Mouse (Mus musculus) midbrain, embryonic 16.5 days (tissue): ENCODE measurements at regions not wholly inside any gene's neighbourhood (a gene's known extent, or its start where the extent isn't known, plus 50 kb on each side); places are given as distances from the start of the nearest gene placed in this dataset.
A peak's percentile ranks its signal among the peaks of the same experiment; 100 is the strongest.

Experiments
- ATAC-seq: fragments of 200-750 bp; cut with Nextera tagmentation; 2 replicates; pipeline ENCODE4 v1.8.0; 2017; ENCODE audit warnings: moderate TSS enrichment
- H3K27ac ChIP-seq: fragments of 300-500 bp; sonication (generic); 2 replicates; pipeline ENCODE4 v1.5.1; 2014; ENCODE audit warnings: mild to moderate bottlenecking, low read length, mixed read lengths
- H3K27me3 ChIP-seq: fragments of 300-500 bp; sonication (generic); 2 replicates; pipeline ENCODE4 v1.6.1; 2014; ENCODE audit warnings: low read depth, low read length, mixed read lengths; ENCODE audit not compliant: control insufficient read depth, insufficient read depth
- H3K36me3 ChIP-seq: fragments of 300-500 bp; sonication (generic); 2 replicates; pipeline ENCODE4 v1.6.1; 2014; ENCODE audit warnings: mild to moderate bottlenecking, low read length, moderate library complexity, mixed read lengths; ENCODE audit not compliant: control insufficient read depth, insufficient read depth
- H3K4me1 ChIP-seq: fragments of 300-500 bp; sonication (generic); 2 replicates; pipeline ENCODE4 v1.6.1; 2014; ENCODE audit warnings: mild to moderate bottlenecking, low read length, mixed read lengths; ENCODE audit not compliant: control insufficient read depth, insufficient read depth
- H3K4me2 ChIP-seq: fragments of 300-500 bp; sonication (generic); 2 replicates; pipeline ENCODE4 v1.6.1; 2014; ENCODE audit warnings: mild to moderate bottlenecking, low read length, mixed read lengths
- H3K4me3 ChIP-seq: fragments of 300-500 bp; sonication (generic); 2 replicates; pipeline ENCODE4 v1.5.1; 2014; ENCODE audit warnings: low read depth, mild to moderate bottlenecking, low read length, moderate library complexity, mixed read lengths
- H3K9ac ChIP-seq: fragments of 300-500 bp; sonication (generic); 2 replicates; pipeline ENCODE4 v1.6.1; 2014; ENCODE audit warnings: low read depth, low read length, mixed read lengths
- H3K9me3 ChIP-seq: fragments of 300-500 bp; sonication (generic); replicated peaks from 2 replicates; pipeline ENCODE4 v1.6.1; 2014; ENCODE audit warnings: mild to moderate bottlenecking, low read length, mixed read lengths; ENCODE audit not compliant: control insufficient read depth, poor library complexity, severe bottlenecking
- WGBS: fragments of 180-500 bp; shearing (Covaris S2); extraction: QIAGEN DNeasy Blood & Tissue Kit; methylation state at CpG from one replicate; pipeline ENCODE4 v1.1.7; 2014; 5-methylcytosine and 5-hydroxymethylcytosine counted together

DNA sequence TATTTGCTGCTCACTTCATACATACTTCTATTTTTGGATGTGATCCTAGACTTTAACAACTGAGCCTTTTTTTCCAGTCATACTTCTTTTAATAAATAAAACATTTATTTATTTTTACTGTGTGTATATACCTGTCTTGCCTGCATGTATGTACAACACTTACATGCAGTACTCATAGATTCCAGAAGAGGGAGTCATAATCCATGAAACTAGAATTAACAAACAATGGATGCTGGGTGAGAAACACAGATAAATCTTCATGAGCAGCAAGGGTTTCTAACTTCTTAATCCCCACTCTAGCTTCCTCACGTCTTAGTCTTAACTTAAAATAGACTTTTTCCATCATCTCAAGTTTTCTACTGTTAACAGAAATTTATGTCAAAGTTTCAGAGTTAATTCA, 1253.7 kb upstream of the Nr2f1 start:
- Histone ChIP-seq H3K27ac (no peak overlapping the region), H3K4me3 (no peak overlapping the region), H3K36me3 (no peaks in the 10 kb centered on the region), H3K9ac (no peak overlapping the region), H3K4me2 (no peak overlapping the region), H3K27me3 (no peaks in the 10 kb centered on the region), H3K9me3 (no peaks in the 10 kb centered on the region), H3K4me1 (no peaks in the 10 kb centered on the region)
- no peak for ATAC-seq
- WGBS: 66% methylated on average over 1 of the region's 1 CpGs

DNA sequence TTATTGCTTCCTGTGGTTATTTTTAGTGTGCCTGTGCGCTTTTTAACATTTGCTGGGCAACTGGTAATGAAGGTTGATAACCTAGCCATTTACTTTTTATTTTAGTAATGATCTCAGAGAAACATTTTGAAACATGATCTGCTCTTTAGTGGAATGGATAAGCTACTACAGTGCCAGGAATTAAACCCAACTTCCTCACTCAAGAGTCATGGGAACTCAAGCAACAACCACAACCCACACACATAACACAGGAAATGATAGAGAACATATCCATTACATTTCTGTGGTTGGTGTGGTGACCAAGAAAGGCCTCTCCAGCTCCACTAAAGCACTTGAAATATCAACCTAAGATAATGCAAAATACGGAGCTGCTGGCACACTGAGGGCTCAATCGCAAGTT, 1243.6 kb upstream of the Nr2f1 start:
- Histone ChIP-seq H3K4me2 (no peak overlapping the region), H3K4me1 (no peaks in the 10 kb centered on the region), H3K36me3 (no peaks in the 10 kb centered on the region), H3K27ac (no peak overlapping the region), H3K9me3 (no peaks in the 10 kb centered on the region), H3K9ac (no peak overlapping the region), H3K27me3 (no peaks in the 10 kb centered on the region), H3K4me3 (no peak overlapping the region)
- 94% methylated on average over 3 of the region's 3 CpGs for WGBS
- no peak for ATAC-seq

DNA sequence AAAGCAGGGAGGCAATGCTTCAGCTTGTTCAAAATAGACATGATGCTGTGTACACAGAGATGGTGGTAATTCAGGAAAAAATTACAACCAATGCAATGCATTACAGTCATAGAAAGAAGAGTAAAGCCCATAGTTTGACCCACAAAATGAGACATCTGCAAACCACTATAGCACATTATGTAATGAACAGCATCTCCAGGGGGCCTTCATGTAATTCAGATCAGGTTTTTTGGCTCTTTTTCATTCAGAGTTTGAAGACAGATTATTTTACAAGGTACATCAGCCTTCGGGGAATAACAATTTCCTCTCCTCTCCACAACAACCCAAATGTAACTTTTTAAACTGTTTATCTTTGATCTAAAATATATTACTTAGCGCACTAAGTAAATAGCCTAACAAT, 1243.1 kb upstream of the Nr2f1 start:
- Histone ChIP-seq H3K36me3 (no peaks in the 10 kb centered on the region), H3K27ac (no peak overlapping the region), H3K9ac (no peak overlapping the region), H3K4me3 (no peak overlapping the region), H3K4me1 (no peaks in the 10 kb centered on the region), H3K4me2 (no peak overlapping the region), H3K9me3 (no peaks in the 10 kb centered on the region), H3K27me3 (no peaks in the 10 kb centered on the region)
- 81% methylated on average over 2 of the region's 2 CpGs for WGBS
- no peak for ATAC-seq

DNA sequence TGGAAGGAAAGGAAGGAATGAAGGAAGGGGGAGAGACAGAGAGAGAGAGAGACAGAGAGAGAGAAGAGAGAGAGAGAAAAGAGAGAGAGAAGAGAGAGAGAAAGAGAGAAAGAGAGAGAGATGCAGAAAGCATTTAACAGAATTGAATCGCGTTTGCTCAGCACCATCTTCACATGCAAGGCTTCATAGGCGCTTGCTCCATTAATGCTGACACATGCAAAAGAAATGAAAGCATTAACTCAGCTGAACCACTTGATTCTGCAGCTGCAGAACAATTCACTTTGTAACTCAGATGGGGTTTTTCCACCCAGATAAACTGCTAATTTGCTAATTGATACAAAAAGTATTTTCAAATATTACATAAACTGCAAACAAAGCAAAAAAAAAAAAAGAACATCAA, 1231.9 kb upstream of the Nr2f1 start:
- no peak for ATAC-seq
- Histone ChIP-seq H3K27me3 (no peaks in the 10 kb centered on the region), H3K36me3 (no peaks in the 10 kb centered on the region), H3K4me1 (0 out of 2 replicates have a peak, but pooled peaks cover 3% of the 10 kb centered on the region), H3K27ac (no peak overlapping the region), H3K4me2 (no peak overlapping the region), H3K9me3 (no peaks in the 10 kb centered on the region), H3K9ac (no peak overlapping the region), H3K4me3 (no peak overlapping the region)
- 27% methylated on average over 3 of the region's 3 CpGs for WGBS

DNA sequence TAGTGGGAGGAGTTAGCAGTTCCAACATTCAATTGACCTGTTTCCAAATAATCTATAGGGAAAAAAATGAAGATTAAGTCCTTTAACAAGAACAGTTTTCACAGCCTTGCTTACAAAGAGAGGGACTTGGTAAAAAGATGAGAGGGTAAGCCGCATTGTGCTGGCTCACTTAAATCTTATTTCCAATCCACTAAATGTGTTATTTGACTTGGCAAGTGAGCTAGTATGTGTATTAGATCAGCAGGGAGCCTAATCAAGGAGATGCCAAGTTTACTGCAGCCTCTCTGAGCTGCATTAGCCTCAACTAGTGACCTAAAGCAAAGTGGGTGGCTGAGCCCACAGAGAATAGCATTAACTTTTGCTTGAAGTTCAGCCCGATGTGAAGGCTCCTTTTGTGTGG, 1231.4 kb upstream of the Nr2f1 start:
- 0 out of 2 replicates have a peak, but pooled peaks have one; percentile 28 for ATAC-seq
- Histone ChIP-seq H3K27ac (no peak overlapping the region), H3K4me1 (0 out of 2 replicates have a peak, but pooled peaks cover 3% of the 10 kb centered on the region), H3K9ac (no peak overlapping the region), H3K4me2 (no peak overlapping the region), H3K4me3 (no peak overlapping the region), H3K9me3 (no peaks in the 10 kb centered on the region), H3K27me3 (no peaks in the 10 kb centered on the region), H3K36me3 (no peaks in the 10 kb centered on the region)
- 9% methylated on average over 2 of the region's 2 CpGs for WGBS

DNA sequence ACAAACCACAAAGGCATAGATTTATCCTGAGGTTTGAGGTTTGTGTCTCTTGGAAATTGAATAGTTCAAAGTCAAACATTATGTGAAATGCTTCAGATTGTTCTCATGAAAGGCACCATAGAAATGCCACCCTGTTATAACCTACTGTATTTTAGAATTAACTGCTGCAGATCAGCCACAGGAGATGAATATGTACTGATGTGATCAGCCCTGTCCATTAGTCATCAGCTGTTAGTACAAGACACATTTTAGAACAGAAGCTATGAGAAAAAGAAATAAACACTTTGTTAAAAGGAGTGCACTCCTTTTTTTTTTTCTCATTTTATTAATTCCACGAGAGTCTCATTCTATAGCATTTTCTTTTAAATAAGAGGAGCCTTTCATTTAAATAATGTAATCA, 1231.0 kb upstream of the Nr2f1 start:
- Histone ChIP-seq H3K4me1 (0 out of 2 replicates have a peak, but pooled peaks cover 3% of the 10 kb centered on the region), H3K4me2 (no peak overlapping the region), H3K36me3 (no peaks in the 10 kb centered on the region), H3K9me3 (no peaks in the 10 kb centered on the region), H3K4me3 (no peak overlapping the region), H3K27me3 (no peaks in the 10 kb centered on the region), H3K9ac (no peak overlapping the region), H3K27ac (no peak overlapping the region)
- ATAC-seq: no peak
- 18% methylated on average over 1 of the region's 1 CpGs for WGBS

DNA sequence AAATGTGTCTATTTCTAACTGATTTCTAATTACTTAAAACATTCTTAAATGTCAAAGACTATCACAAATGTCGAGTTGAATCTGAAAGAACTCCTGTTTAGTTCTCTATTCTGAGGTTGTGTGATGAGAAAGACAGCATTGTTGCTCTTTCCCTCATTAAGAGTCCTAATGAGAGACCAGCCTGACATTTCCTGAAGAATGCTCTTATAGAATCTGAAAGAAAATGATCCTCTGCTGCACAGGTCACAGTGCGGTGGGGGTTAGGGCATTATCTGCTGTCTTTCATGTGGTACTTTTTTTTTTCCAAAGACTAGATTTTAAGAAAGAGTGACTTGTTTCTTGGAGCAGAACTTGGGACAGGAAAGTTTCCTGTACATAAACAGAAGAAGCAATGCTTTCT, 1218.3 kb upstream of the Nr2f1 start:
- H3K4me1 ChIP-seq: no peaks in the 10 kb centered on the region
- H3K9me3 ChIP-seq: no peaks in the 10 kb centered on the region
- ATAC-seq: no peak
- H3K36me3 ChIP-seq: no peaks in the 10 kb centered on the region
- H3K27me3 ChIP-seq: no peaks in the 10 kb centered on the region
- WGBS: 49% methylated on average over 2 of the region's 2 CpGs
- H3K4me2 ChIP-seq: no peak overlapping the region
- no peak overlapping the region for H3K27ac ChIP-seq
- no peak overlapping the region for H3K4me3 ChIP-seq
- no peak overlapping the region for H3K9ac ChIP-seq

DNA sequence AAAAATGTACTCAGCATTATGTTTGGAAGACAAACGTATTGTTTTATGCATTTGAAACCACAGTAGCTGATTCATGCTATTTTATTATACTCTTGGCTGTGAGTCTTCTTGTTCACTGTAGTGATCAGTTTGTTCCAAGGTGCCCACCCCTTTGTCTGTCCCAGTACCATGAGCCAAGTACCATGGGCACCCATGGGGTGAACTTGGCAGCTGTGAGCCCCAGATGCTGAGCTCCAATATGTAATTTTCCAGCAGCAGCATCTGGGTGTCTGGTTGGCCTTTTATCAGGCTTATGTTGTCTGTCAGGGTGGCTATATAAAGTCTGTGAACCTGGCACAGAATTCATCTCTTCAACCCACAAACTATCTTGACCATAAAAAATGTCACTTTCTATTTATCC, 1200.5 kb upstream of the Nr2f1 start:
- Histone ChIP-seq H3K9me3 (no peaks in the 10 kb centered on the region), H3K36me3 (no peaks in the 10 kb centered on the region), H3K9ac (no peak overlapping the region), H3K4me3 (no peak overlapping the region), H3K4me2 (no peak overlapping the region), H3K27me3 (no peaks in the 10 kb centered on the region), H3K4me1 (no peaks in the 10 kb centered on the region), H3K27ac (no peak overlapping the region)
- ATAC-seq: no peak
- 63% methylated on average over 1 of the region's 1 CpGs for WGBS

DNA sequence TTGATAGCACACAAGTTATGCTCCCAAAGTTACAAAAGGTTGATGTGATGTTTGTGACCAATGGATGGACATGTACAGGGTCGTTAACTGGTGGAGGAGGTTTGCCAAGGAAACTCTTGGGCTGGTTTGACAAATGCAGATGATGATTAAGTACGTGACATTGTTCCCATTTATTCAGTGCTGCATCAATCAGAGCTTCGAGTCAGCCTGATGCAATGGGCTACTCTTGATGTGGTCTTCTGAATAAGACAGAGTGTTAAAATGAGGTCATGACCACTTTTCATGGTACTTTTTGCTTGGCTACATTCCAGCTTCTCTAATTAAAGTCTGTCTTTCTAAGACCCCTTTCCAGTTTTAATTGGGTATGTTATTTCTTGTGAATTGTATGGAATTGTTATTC, 1194.4 kb upstream of the Nr2f1 start:
- no peaks in the 10 kb centered on the region for H3K36me3 ChIP-seq
- WGBS: 54% methylated on average over 3 of the region's 3 CpGs
- H3K27me3 ChIP-seq: no peaks in the 10 kb centered on the region
- no peaks in the 10 kb centered on the region for H3K4me1 ChIP-seq
- no peak overlapping the region for H3K9ac ChIP-seq
- no peak overlapping the region for H3K27ac ChIP-seq
- no peak for ATAC-seq
- no peaks in the 10 kb centered on the region for H3K9me3 ChIP-seq
- H3K4me3 ChIP-seq: no peak overlapping the region
- H3K4me2 ChIP-seq: no peak overlapping the region

DNA sequence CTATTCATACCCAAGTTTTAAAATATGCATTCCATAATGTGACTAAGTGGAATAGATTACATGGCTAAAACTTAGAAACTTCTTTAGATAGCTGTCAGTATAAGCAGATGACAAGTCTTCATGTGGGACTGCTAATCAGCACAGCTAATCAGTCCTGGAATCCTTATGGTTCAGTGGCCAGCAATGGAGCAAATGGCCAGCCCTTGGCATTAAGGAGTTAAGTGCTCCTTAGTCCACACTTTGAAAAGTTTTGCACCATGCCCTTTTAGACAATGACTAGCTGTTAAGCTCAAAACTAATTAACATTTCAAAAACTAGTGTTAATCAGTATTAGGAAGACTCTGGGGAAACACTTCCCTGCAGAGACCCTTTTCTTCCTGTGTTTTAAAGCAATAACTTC, 1188.4 kb upstream of the Nr2f1 start:
- Histone ChIP-seq H3K36me3 (no peaks in the 10 kb centered on the region), H3K27ac (no peak overlapping the region), H3K27me3 (no peaks in the 10 kb centered on the region), H3K9ac (no peak overlapping the region), H3K4me2 (no peak overlapping the region), H3K4me3 (no peak overlapping the region), H3K4me1 (no peaks in the 10 kb centered on the region), H3K9me3 (no peaks in the 10 kb centered on the region)
- ATAC-seq: no peak
